Mouse (Mus musculus) liver, embryonic 14.5 days (tissue): Measurements from ENCODE around the gene Mindy1.

Experiments used
- CTCF ChIP-seq: IDR thresholded peaks from 2 replicates; pipeline ENCODE4 v1.5.1; 2016; ENCODE audit warnings: antibody characterized with exemption, low read depth, control low read depth
- EP300 ChIP-seq: IDR thresholded peaks from 2 replicates; pipeline ENCODE4 v1.6.1; 2016; ENCODE audit warnings: antibody characterized with exemption, low read depth

DNA sequence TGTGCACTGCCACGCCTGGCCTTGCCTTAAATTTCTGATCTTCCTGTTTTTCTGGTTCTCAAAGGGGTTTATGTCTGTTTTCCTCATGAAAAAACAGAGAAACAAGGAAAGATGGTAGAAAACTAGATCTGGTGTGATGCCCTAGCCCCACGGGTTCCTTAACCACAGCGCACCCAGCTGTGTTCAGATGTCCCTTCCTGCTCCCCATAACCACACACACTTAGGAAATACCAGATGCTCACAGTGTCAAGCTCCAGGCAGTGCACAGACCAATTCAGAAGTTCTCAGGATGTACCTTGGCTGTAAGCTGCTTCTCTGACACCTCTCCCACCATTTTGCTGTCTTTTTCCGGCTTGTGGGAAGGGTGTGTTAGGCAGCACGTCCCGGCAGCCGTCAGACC lies 13.2 kb downstream of the Mindy1 start:
- TF ChIP-seq CTCF (no peak), EP300 (no peak)
